Mouse (Mus musculus) spleen, adult 2 months (tissue): ENCODE measurements around the gene Hsd3b2.

Source experiments
- CTCF ChIP-seq: fragments of 200-500 bp; IDR thresholded peaks from 2 replicates; pipeline ENCODE4 v1.5.1; 2011; ENCODE audit warnings: mild to moderate bottlenecking, inconsistent platforms; ENCODE audit not compliant: insufficient read depth, insufficient read length, insufficient replicate concordance; ENCODE audit errors: extremely low read depth
- POLR2A ChIP-seq: fragments of 200-500 bp; IDR thresholded peaks from 2 replicates; pipeline ENCODE4 v1.6.1; 2011; ENCODE audit warnings: low read depth, low read length, inconsistent platforms

DNA sequence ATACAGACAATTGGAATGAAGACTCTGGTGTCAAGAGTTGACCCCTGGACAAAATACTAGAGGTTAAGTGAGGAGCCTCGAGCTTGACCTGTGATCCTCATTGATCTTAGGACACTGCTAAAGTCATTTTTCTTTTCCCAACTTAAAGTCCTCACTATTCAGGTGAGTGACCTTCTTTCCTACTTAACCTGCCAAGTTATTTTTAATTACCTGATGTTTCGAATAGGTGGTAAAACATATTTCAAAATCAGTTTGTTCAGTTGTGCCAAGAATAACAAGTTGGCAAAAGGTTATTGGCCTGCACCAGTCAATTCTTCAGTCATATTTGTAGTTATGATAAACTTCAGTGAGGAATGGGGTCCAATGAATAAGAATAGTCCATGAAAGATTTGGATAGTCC, 27.8 kb upstream of the Hsd3b2 start:
- TF ChIP-seq POLR2A: no peak
- TF ChIP-seq CTCF: no peak
